Mouse (Mus musculus) testis, adult 2 months (tissue): ENCODE measurements at regions not wholly inside any gene's neighbourhood (a gene's known extent, or its start where the extent isn't known, plus 50 kb on each side); places are given as distances from the start of the nearest gene placed in this dataset.

ENCODE experiments used
- CTCF ChIP-seq: fragments of 200-500 bp; IDR thresholded peaks from 2 replicates; pipeline ENCODE4 v1.5.1; 2012; ENCODE audit warnings: low read depth, mild to moderate bottlenecking, inconsistent platforms, low read length, moderate library complexity; ENCODE audit not compliant: control insufficient read depth, insufficient read depth, insufficient replicate concordance
- POLR2A ChIP-seq: fragments of 200-500 bp; IDR thresholded peaks from 2 replicates; pipeline ENCODE4 v1.6.1; 2012; ENCODE audit warnings: low read depth, mild to moderate bottlenecking, inconsistent platforms, low read length, moderate library complexity; ENCODE audit not compliant: control insufficient read depth

DNA sequence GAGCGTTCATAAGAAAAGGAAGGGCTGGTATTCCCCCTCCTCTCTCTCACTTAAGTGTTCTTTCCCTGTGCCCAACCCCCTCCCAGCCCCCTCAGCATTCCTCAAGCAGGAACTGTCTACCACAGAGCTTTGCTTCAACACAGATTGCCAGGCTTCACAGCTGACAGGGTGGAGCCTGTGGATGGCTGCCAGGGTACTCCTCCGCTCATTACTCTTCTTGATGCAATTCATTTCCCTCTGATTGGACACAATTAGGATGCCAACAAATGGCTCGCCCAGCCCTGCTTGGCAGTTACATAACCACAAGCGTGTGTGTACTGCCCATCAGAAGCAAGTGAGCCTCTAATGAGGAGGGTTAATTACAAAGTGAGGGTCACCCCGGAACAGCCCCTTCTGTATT, 116.5 kb upstream of the Galnt18 start:
- TF ChIP-seq POLR2A (no peak), CTCF (no peak)
